Mouse (Mus musculus): Measurements from ENCODE around the gene Tpst1. TPM values are rescaled to one million over a fixed set of nuclear protein-coding genes. Genes with fewer than 3 reads are reported as not detected.
A peak's percentile ranks its signal among the peaks of the same experiment; 100 is the strongest.

Gene Tpst1
- polyA plus RNA-seq, 1 experiment, result 41.6 TPM

- no peaks in the 10 kb centered on the region for H3K27me3 ChIP-seq (ENCODE audit: control insufficient read depth, insufficient read depth, low read length)
- H3K27ac ChIP-seq (ENCODE audit: insufficient read depth, low read length), result no peak overlapping the region
- H3K4me1 ChIP-seq (ENCODE audit: control insufficient read depth, insufficient read depth, low read length), result peaks cover 5% of the 10 kb centered on the region
- peak overlapping the region; percentile 23 for H3K4me3 ChIP-seq (replicated peaks; ENCODE audit: insufficient read depth, low read depth, low read length)
- TF ChIP-seq POLR2A (IDR thresholded peaks at IDR 0.05; ENCODE audit: borderline replicate concordance, insufficient read depth, low read length), result no peak
- no peak for TF ChIP-seq CTCF (IDR thresholded peaks at IDR 0.05; ENCODE audit: borderline replicate concordance, insufficient read depth, low read depth, low read length)
- 94% methylated on average over 4 of the region's 4 CpGs for WGBS
- no peak for DNase-seq
These were observed 99.9 kb downstream of the Tpst1 start for GRCm38 (mm10) chr5:130173012-130173411.

- DNase-seq, result no peak
- 50% methylated on average over 4 of the region's 4 CpGs for WGBS
These were observed 104.7 kb downstream of the Tpst1 start for GRCm38 (mm10) chr5:130177871-130178270.

DNA sequence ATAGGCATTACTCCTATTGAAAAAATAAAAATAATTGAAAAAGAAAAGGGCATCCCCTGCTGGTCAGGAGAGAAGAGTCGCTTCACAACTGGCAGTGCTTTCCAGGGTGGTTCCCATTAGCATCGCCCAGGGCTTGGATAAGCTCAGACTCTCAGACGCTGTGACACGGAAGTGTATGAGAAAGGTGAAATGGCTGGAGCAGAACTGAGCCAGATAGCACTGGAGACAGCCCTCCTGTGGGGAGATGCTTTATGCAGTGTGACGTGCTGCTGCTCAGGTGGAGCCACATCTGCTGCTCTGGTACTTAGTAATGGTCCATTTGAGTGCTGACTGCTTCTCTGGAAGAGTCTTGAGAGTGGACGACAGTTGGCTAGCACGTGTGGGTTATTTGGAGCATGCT, 107.2 kb downstream of the Tpst1 start:
- Histone ChIP-seq H3K27me3 (ENCODE audit: control insufficient read depth, insufficient read depth, low read length) (no peaks in the 10 kb centered on the region), H3K4me3 (replicated peaks; ENCODE audit: insufficient read depth, low read depth, low read length) (no peak overlapping the region), H3K27ac (ENCODE audit: insufficient read depth, low read length) (no peak overlapping the region), H3K4me1 (ENCODE audit: control insufficient read depth, insufficient read depth, low read length) (peaks cover 5% of the 10 kb centered on the region)
- 39% methylated on average over 7 of the region's 7 CpGs for WGBS
- DNase-seq, result no peak
- TF ChIP-seq CTCF (IDR thresholded peaks at IDR 0.05; ENCODE audit: borderline replicate concordance, insufficient read depth, low read depth, low read length) (no peak), POLR2A (IDR thresholded peaks at IDR 0.05; ENCODE audit: borderline replicate concordance, insufficient read depth, low read length) (no peak)

More at GRCm38 (mm10) chr5:130177871-130178270, 104.7 kb downstream of the Tpst1 start:
- Histone ChIP-seq H3K4me1 (ENCODE audit: control insufficient read depth, insufficient read depth, low read length) (peaks cover 7% of the 10 kb centered on the region), H3K27ac (ENCODE audit: insufficient read depth, low read length) (no peak overlapping the region), H3K27me3 (ENCODE audit: control insufficient read depth, insufficient read depth, low read length) (no peaks in the 10 kb centered on the region), H3K4me3 (replicated peaks; ENCODE audit: insufficient read depth, low read depth, low read length) (no peak overlapping the region)
- TF ChIP-seq CTCF (IDR thresholded peaks at IDR 0.05; ENCODE audit: borderline replicate concordance, insufficient read depth, low read depth, low read length), result no peak

GRCm38 (mm10) chr5:130181740-130182540, 108.8 kb downstream of the Tpst1 start:
- Histone ChIP-seq H3K4me1 (ENCODE audit: control insufficient read depth, insufficient read depth, low read length) (peaks cover 5% of the 10 kb centered on the region), H3K27me3 (ENCODE audit: control insufficient read depth, insufficient read depth, low read length) (no peaks in the 10 kb centered on the region), H3K27ac (ENCODE audit: insufficient read depth, low read length) (no peak overlapping the region), H3K4me3 (replicated peaks; ENCODE audit: insufficient read depth, low read depth, low read length) (no peak overlapping the region)
- no peak for TF ChIP-seq CTCF (IDR thresholded peaks at IDR 0.05; ENCODE audit: borderline replicate concordance, insufficient read depth, low read depth, low read length)
- no peak for TF ChIP-seq POLR2A (IDR thresholded peaks at IDR 0.05; ENCODE audit: borderline replicate concordance, insufficient read depth, low read length)
- WGBS, result 92% methylated on average over 6 of the region's 6 CpGs
- no peak for DNase-seq

DNA sequence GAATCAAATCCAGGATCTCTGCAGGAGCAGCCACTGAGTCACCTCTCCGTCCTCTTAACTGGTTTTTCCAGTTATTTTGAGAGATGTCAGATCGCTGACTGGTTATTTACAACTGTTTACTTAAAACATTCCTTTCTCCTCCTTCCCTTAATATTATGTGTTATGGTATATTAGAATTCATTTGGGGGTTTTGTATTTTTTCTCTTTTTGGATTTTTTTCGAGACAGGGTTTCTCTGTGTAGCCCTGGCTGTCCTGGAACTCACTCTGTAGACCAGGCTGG, 109.4 kb downstream of the Tpst1 start:
- Histone ChIP-seq H3K4me1 (ENCODE audit: control insufficient read depth, insufficient read depth, low read length) (peaks cover 5% of the 10 kb centered on the region), H3K27ac (ENCODE audit: insufficient read depth, low read length) (no peak overlapping the region), H3K4me3 (replicated peaks; ENCODE audit: insufficient read depth, low read depth, low read length) (no peak overlapping the region), H3K27me3 (ENCODE audit: control insufficient read depth, insufficient read depth, low read length) (no peaks in the 10 kb centered on the region)
- DNase-seq, result no peak
- TF ChIP-seq CTCF (IDR thresholded peaks at IDR 0.05; ENCODE audit: borderline replicate concordance, insufficient read depth, low read depth, low read length) (no peak), POLR2A (IDR thresholded peaks at IDR 0.05; ENCODE audit: borderline replicate concordance, insufficient read depth, low read length) (no peak)
- 86% methylated on average over 3 of the region's 3 CpGs for WGBS

DNA sequence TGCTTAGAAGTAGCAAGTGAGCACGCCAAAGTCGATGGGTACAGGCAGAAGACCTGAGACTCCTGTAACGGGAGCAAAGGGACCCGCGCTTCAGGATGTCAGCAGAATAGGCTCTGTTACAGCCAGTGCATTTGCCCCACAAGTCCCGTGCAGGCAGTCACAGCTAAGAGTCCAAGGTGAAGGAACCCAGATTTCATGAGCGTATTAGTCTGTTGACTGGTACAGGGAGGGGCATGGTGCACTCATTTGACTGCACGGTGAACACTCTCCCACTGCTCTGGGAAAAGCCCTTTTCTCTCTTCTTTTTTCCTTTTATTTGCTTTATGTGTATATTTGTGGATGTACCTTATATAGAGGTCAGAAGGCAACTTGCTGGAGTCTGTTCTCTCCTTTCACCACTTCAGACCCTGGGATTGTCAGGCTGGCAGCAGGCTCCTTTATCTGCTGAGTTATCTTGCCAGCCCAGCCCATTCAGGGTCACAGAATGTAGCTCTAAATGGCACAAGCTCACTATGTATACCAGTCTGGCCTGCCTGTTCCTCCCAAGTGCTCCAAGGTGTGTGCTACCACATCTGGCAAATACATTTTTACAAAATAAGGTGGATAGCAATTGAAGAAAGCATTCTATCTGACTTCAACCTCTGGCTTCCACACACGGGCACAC, 111.2 kb downstream of the Tpst1 start:
- no peak overlapping the region for H3K27ac ChIP-seq (ENCODE audit: insufficient read depth, low read length)
- no peak overlapping the region for H3K4me3 ChIP-seq (replicated peaks; ENCODE audit: insufficient read depth, low read depth, low read length)
- TF ChIP-seq CTCF (IDR thresholded peaks at IDR 0.05; ENCODE audit: borderline replicate concordance, insufficient read depth, low read depth, low read length) (no peak), POLR2A (IDR thresholded peaks at IDR 0.05; ENCODE audit: borderline replicate concordance, insufficient read depth, low read length) (no peak)
- peaks cover 5% of the 10 kb centered on the region for H3K4me1 ChIP-seq (ENCODE audit: control insufficient read depth, insufficient read depth, low read length)
- H3K27me3 ChIP-seq (ENCODE audit: control insufficient read depth, insufficient read depth, low read length), result no peaks in the 10 kb centered on the region
- WGBS, result 89% methylated on average over 9 of the region's 9 CpGs
- DNase-seq, result no peak

DNA sequence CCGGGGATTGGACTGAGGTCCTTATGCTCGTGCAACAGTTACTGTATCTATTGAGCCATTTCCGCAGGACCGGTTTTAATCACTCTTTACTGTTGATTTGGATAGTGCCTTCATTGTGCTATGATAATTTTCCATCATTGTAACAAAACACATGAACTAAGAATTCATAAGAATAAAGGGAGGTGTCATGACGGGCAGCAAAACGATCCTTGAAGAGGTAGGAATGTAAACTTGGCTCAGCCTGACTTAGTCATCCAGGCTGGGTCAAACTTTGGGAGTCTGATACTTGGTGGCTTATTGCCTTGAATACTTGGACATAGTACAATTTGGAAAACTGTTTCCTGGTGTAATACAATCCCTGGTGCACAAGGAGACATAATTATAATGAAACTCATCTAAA, 112.2 kb downstream of the Tpst1 start:
- H3K27ac ChIP-seq (ENCODE audit: insufficient read depth, low read length), result no peak overlapping the region
- H3K27me3 ChIP-seq (ENCODE audit: control insufficient read depth, insufficient read depth, low read length), result no peaks in the 10 kb centered on the region
- no peak for TF ChIP-seq CTCF (IDR thresholded peaks at IDR 0.05; ENCODE audit: borderline replicate concordance, insufficient read depth, low read depth, low read length)
- no peak for TF ChIP-seq POLR2A (IDR thresholded peaks at IDR 0.05; ENCODE audit: borderline replicate concordance, insufficient read depth, low read length)
- no peak overlapping the region for H3K4me3 ChIP-seq (replicated peaks; ENCODE audit: insufficient read depth, low read depth, low read length)
- WGBS, result 83% methylated on average over 6 of the region's 6 CpGs
- peaks cover 6% of the 10 kb centered on the region for H3K4me1 ChIP-seq (ENCODE audit: control insufficient read depth, insufficient read depth, low read length)
- no peak for DNase-seq

Other genes with a start within 250 kb of the Tpst1 start
- 16.2 and 17.3 TPM in 2 replicates for gene Sumf2, start 226.3 kb upstream of the Tpst1 start, polyA plus RNA-seq (2012; rRNA removed)
- 797 and 866 TPM in 2 replicates for gene Chchd2, start 185.9 kb upstream of the Tpst1 start, polyA plus RNA-seq (2012; rRNA removed)
- gene Zbed5, start 177.6 kb upstream of the Tpst1 start, polyA plus RNA-seq (2012; rRNA removed), result 3.3 and 3.9 TPM in 2 replicates
- 30.5 and 34.8 TPM in 2 replicates for gene Phkg1, start 174.8 kb upstream of the Tpst1 start, polyA plus RNA-seq (2012; rRNA removed)
- gene Nupr1l, start 164.8 kb upstream of the Tpst1 start, polyA plus RNA-seq (2012; rRNA removed), result 3.4 and 3.9 TPM in 2 replicates
- gene Vkorc1l1, start 131.4 kb upstream of the Tpst1 start, polyA plus RNA-seq (2012; rRNA removed), result 29.4 and 32.4 TPM in 2 replicates
- 18.9 and 19.3 TPM in 2 replicates for gene Gusb, start 70.3 kb upstream of the Tpst1 start, polyA plus RNA-seq (2012; rRNA removed)
- 27.0 and 28.7 TPM in 2 replicates for gene Asl, start 44.1 kb upstream of the Tpst1 start, polyA plus RNA-seq (2012; rRNA removed)
- gene Crcp, start 44.0 kb upstream of the Tpst1 start, polyA plus RNA-seq (2012; rRNA removed), result 34.9 and 38.9 TPM in 2 replicates
- gene Kctd7, start 71.5 kb downstream of the Tpst1 start, polyA plus RNA-seq (2012; rRNA removed), result 12.5 and 13.9 TPM in 2 replicates
- gene Rabgef1, start 98.5 kb downstream of the Tpst1 start, polyA plus RNA-seq (2012; rRNA removed), result 43.8 and 45.0 TPM in 2 replicates
- 35.5 and 38.1 TPM in 2 replicates for gene Tmem248, start 143.8 kb downstream of the Tpst1 start, polyA plus RNA-seq (2012; rRNA removed)
- 92.5 and 95.5 TPM in 2 replicates for gene Sbds, start 182.2 kb downstream of the Tpst1 start, polyA plus RNA-seq (2012; rRNA removed)
- 17.8 and 17.9 TPM in 2 replicates for gene Tyw1, start 182.3 kb downstream of the Tpst1 start, polyA plus RNA-seq (2012; rRNA removed)